Mouse (Mus musculus): ENCODE measurements around the gene Lrrc73. TPM values are rescaled to one million over a fixed set of nuclear protein-coding genes. Genes with fewer than 3 reads are reported as not detected.

Lrrc73 gene
- polyA plus RNA-seq, 1 experiment from 2014 or later = not detected

DNA sequence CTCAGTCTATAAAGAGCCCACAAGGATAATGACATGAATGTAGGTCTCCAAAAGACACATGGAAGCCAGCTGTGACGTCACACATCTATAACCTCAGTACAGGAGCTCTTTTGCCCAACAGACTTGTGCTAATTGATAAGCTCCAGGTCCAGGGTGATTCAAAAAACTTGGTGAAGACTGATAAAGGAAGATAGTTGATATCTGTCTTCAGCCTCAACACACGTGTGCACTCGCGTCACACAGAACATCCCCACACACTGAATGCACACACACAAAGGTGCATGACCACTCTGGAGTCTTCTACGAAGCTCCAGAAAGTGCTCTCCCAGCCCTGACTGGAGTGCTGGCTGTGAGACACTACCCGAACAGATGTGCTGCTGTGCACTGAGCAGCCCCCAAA, 16.3 kb upstream of the Lrrc73 start:
- Histone ChIP-seq H3K4me3 (ENCODE audit: low read depth, low read length) (no peak overlapping the region), H3K4me2 (ENCODE audit: low read depth, low read length) (no peak overlapping the region), H3K27me3 (ENCODE audit: insufficient read depth, low read length) (no peaks in the 10 kb centered on the region), H3K9me3 (ENCODE audit: low read length) (no peaks in the 10 kb centered on the region), H3K9ac (replicated peaks) (no peak overlapping the region), H3K36me3 (replicated peaks; ENCODE audit: insufficient read depth, low read length) (peaks cover 73% of the 10 kb centered on the region), H3K4me1 (ENCODE audit: insufficient read depth) (no peaks in the 10 kb centered on the region), H3K27ac (ENCODE audit: low read depth) (no peak overlapping the region)
- no peak for TF ChIP-seq EP300 (IDR thresholded peaks at IDR 0.05; ENCODE audit: low read depth)
- TF ChIP-seq CTCF (IDR thresholded peaks at IDR 0.05; ENCODE audit: low read depth) = no peak
- peak; percentile 50 for ATAC-seq
- WGBS (ENCODE audit: insufficient replicate concordance) = 58% methylated on average over 6 of the region's 6 CpGs
- DNase-seq = no peak

DNA sequence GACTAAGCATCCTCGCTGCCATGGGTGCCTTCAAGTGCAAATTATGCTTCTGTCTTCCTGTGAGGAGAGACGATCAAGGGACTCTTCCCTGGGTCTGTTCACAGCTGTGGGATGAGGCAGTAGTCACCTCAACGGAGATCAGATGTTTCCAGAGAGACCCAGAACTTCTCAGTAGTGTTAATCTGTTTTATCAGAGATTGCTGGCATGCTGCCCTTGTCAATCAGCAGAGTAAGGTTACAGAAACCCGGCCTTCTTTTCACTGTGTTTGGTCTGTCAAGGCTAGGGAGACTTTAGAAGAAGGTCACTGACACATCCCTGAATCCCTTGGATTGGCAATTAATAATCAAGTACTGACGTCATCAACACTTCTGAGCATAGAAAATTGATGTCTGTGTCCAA, 15.9 kb upstream of the Lrrc73 start:
- ATAC-seq (no peak), DNase-seq (no peak)
- no peak overlapping the region for H3K4me2 ChIP-seq (ENCODE audit: low read depth, low read length)
- no peak overlapping the region for H3K27ac ChIP-seq (ENCODE audit: low read depth)
- no peaks in the 10 kb centered on the region for H3K9me3 ChIP-seq (ENCODE audit: low read length)
- WGBS (ENCODE audit: insufficient replicate concordance) = 67% methylated on average over 5 of the region's 5 CpGs
- TF ChIP-seq EP300 (IDR thresholded peaks at IDR 0.05; ENCODE audit: low read depth) (no peak), CTCF (IDR thresholded peaks at IDR 0.05; ENCODE audit: low read depth) (no peak)
- peaks cover 77% of the 10 kb centered on the region for H3K36me3 ChIP-seq (replicated peaks; ENCODE audit: insufficient read depth, low read length)
- H3K4me1 ChIP-seq (ENCODE audit: insufficient read depth) = no peaks in the 10 kb centered on the region
- H3K27me3 ChIP-seq (ENCODE audit: insufficient read depth, low read length) = no peaks in the 10 kb centered on the region
- no peak overlapping the region for H3K9ac ChIP-seq (replicated peaks)
- H3K4me3 ChIP-seq (ENCODE audit: low read depth, low read length) = no peak overlapping the region

DNA sequence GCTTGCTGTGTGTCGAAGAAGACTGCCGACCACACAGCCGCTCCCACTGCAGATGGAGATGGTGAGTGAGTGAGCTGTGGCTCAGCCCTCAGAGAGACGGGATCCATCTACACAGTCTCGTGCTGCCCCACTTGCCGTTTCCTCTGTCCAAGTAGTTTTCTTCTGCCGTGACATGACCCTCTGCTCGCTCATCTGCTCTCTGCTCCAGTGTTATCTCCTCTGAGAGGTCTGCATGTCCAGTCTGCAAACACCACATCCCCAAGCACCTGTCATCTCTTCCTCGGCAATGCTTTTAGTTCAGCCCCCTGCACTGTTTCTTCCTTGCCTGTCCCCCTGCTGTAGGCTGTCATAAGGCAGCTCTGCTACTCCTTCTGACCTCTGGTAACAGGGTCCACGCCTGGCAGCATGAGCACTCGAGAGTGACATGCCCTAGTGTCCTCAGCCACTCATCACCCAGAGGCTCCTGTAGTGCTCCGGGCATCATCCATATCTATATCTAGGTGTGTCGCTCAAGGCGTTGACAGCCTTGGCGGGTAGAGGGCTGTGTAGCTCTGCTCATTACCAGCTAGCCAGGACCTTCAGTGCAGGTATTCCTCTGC, 13.7 kb upstream of the Lrrc73 start:
- no peaks in the 10 kb centered on the region for H3K4me1 ChIP-seq (ENCODE audit: insufficient read depth)
- H3K4me2 ChIP-seq (ENCODE audit: low read depth, low read length) = no peak overlapping the region
- H3K9ac ChIP-seq (replicated peaks) = no peak overlapping the region
- H3K4me3 ChIP-seq (ENCODE audit: low read depth, low read length) = no peak overlapping the region
- ATAC-seq (no peak), DNase-seq (no peak)
- 83% methylated on average over 15 of the region's 15 CpGs for WGBS (ENCODE audit: insufficient replicate concordance)
- no peaks in the 10 kb centered on the region for H3K27me3 ChIP-seq (ENCODE audit: insufficient read depth, low read length)
- TF ChIP-seq EP300 (IDR thresholded peaks at IDR 0.05; ENCODE audit: low read depth) = no peak
- no peak for TF ChIP-seq CTCF (IDR thresholded peaks at IDR 0.05; ENCODE audit: low read depth)
- H3K27ac ChIP-seq (ENCODE audit: low read depth) = no peak overlapping the region
- H3K9me3 ChIP-seq (ENCODE audit: low read length) = no peaks in the 10 kb centered on the region
- peaks cover 79% of the 10 kb centered on the region for H3K36me3 ChIP-seq (replicated peaks; ENCODE audit: insufficient read depth, low read length)

DNA sequence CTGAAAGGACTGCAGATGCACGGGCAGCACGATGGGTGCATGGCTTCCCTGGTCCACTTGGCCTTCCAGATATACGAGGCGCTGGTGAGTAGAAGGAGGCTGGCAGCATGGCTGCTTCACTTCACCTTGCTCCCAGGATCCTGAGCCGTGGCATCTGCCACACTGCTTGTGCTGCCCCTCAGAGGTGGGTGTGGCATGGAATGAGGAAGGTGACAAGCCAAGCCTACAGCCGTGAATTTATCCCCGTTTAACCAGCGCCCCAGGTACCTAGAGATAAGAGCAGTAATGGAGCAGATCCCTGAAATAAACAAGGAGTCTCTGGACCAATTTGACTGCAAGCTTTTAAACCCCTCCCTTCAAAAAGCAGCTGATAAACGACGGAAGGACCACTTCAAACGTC, 11.9 kb upstream of the Lrrc73 start:
- Histone ChIP-seq H3K4me2 (ENCODE audit: low read depth, low read length) (no peak overlapping the region), H3K27ac (ENCODE audit: low read depth) (no peak overlapping the region), H3K4me1 (ENCODE audit: insufficient read depth) (no peaks in the 10 kb centered on the region), H3K9me3 (ENCODE audit: low read length) (no peaks in the 10 kb centered on the region), H3K27me3 (ENCODE audit: insufficient read depth, low read length) (no peaks in the 10 kb centered on the region), H3K4me3 (ENCODE audit: low read depth, low read length) (no peak overlapping the region), H3K9ac (replicated peaks) (no peak overlapping the region), H3K36me3 (replicated peaks; ENCODE audit: insufficient read depth, low read length) (peaks cover 86% of the 10 kb centered on the region)
- DNase-seq = no peak
- ATAC-seq = no peak
- TF ChIP-seq EP300 (IDR thresholded peaks at IDR 0.05; ENCODE audit: low read depth) = no peak
- TF ChIP-seq CTCF (IDR thresholded peaks at IDR 0.05; ENCODE audit: low read depth) = no peak
- 79% methylated on average over 11 of the region's 11 CpGs for WGBS (ENCODE audit: insufficient replicate concordance)

DNA sequence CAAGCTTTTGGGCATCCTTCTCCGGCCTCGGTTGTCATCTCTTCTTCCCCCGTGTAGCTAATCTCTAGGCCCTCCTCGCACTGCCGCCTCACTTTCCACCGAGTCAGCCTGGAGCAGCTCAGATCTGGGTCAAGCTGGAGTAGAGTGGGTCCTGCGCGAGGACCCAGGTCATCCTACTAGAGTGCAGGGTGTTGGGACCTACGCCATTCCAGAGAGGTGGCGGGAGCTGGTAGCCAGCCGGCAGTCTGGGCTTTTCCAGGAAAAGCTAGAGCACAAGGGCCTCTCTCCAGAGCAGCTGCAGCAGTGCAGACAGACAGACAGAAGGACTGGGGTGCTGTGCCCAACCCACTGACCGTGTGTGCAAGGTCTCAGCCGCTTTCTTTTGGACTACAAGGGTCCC, 11.1 kb upstream of the Lrrc73 start:
- TF ChIP-seq CTCF (IDR thresholded peaks at IDR 0.05; ENCODE audit: low read depth) = no peak
- no peak for TF ChIP-seq EP300 (IDR thresholded peaks at IDR 0.05; ENCODE audit: low read depth)
- Histone ChIP-seq H3K36me3 (replicated peaks; ENCODE audit: insufficient read depth, low read length) (peaks cover 78% of the 10 kb centered on the region), H3K9me3 (ENCODE audit: low read length) (no peaks in the 10 kb centered on the region), H3K9ac (replicated peaks) (no peak overlapping the region), H3K4me2 (ENCODE audit: low read depth, low read length) (no peak overlapping the region), H3K4me3 (ENCODE audit: low read depth, low read length) (no peak overlapping the region), H3K27ac (ENCODE audit: low read depth) (no peak overlapping the region), H3K27me3 (ENCODE audit: insufficient read depth, low read length) (no peaks in the 10 kb centered on the region), H3K4me1 (ENCODE audit: insufficient read depth) (peaks cover 7% of the 10 kb centered on the region)
- 89% methylated on average over 13 of the region's 13 CpGs for WGBS (ENCODE audit: insufficient replicate concordance)
- ATAC-seq (no peak), DNase-seq (no peak)

DNA sequence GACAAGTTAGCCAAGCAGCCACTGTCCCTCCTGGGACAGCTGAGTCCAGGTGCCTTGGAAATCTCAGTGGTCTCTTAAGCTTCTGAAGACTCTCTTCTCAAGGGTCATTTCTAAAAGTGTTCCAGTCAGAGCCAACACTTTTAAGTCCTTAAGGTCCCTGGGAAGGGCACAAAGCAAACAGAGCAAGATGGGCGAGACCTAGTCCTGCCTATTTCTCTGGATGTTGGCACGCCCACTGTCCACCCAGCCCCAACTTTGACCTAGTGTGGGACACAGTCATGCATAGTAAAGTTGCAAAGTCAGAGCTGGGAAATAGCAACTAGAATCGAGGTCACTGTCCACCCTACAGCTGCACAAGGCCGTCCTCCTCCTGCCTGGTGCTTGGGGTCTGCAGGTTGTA, 10.3 kb upstream of the Lrrc73 start:
- ATAC-seq = no peak
- WGBS (ENCODE audit: insufficient replicate concordance) = 76% methylated on average over 4 of the region's 4 CpGs

DNA sequence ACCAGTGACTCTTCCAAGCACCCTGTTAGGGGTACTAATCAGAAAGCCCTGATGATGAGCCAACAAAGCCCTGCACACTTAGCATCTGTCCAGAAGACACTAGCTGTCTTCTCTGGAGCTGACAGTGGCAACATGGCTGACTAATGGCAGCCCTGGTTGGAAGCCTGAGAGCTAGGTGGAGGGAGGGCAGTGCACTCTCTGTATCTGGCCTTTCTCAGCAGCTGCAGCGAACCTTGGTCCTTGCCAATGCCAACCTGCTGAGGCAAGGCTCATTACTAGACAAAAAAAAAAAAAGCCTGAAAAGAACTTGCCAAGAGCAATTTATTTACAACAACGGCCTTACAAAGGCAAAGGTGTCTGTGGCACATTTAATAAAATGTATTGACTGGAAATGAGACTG, 9.7 kb upstream of the Lrrc73 start:
- peaks cover 70% of the 10 kb centered on the region for H3K36me3 ChIP-seq (replicated peaks; ENCODE audit: insufficient read depth, low read length)
- H3K4me1 ChIP-seq (ENCODE audit: insufficient read depth) = peaks cover 8% of the 10 kb centered on the region
- H3K9ac ChIP-seq (replicated peaks) = no peak overlapping the region
- WGBS (ENCODE audit: insufficient replicate concordance) = 87% methylated on average over 2 of the region's 2 CpGs
- TF ChIP-seq EP300 (IDR thresholded peaks at IDR 0.05; ENCODE audit: low read depth) = no peak
- TF ChIP-seq CTCF (IDR thresholded peaks at IDR 0.05; ENCODE audit: low read depth) = no peak
- no peaks in the 10 kb centered on the region for H3K27me3 ChIP-seq (ENCODE audit: insufficient read depth, low read length)
- no peaks in the 10 kb centered on the region for H3K9me3 ChIP-seq (ENCODE audit: low read length)
- ATAC-seq (no peak), DNase-seq (no peak)
- no peak overlapping the region for H3K4me3 ChIP-seq (ENCODE audit: low read depth, low read length)
- no peak overlapping the region for H3K4me2 ChIP-seq (ENCODE audit: low read depth, low read length)
- H3K27ac ChIP-seq (ENCODE audit: low read depth) = no peak overlapping the region

More for the DNA sequence above, 10.3 kb upstream of the Lrrc73 start:
- no peak for TF ChIP-seq CTCF (IDR thresholded peaks at IDR 0.05; ENCODE audit: low read depth)
- TF ChIP-seq EP300 (IDR thresholded peaks at IDR 0.05; ENCODE audit: low read depth) = no peak
- Histone ChIP-seq H3K9ac (replicated peaks) (no peak overlapping the region), H3K27ac (ENCODE audit: low read depth) (no peak overlapping the region), H3K4me1 (ENCODE audit: insufficient read depth) (peaks cover 8% of the 10 kb centered on the region), H3K27me3 (ENCODE audit: insufficient read depth, low read length) (no peaks in the 10 kb centered on the region), H3K9me3 (ENCODE audit: low read length) (no peaks in the 10 kb centered on the region), H3K4me2 (ENCODE audit: low read depth, low read length) (no peak overlapping the region), H3K36me3 (replicated peaks; ENCODE audit: insufficient read depth, low read length) (peaks cover 76% of the 10 kb centered on the region), H3K4me3 (ENCODE audit: low read depth, low read length) (no peak overlapping the region)
- DNase-seq = no peak
